Mouse (Mus musculus) thymus, postnatal 25 days (tissue): Measurements from ENCODE around the gene Muc5ac.
A peak's percentile ranks its signal among the peaks of the same experiment; 100 is the strongest.
"Not testable (repeated sequence)": the region's sequence is repeated elsewhere in the genome, so short reads cannot be mapped to it uniquely, and the experiment has no call there.

Source experiments
- DNase-seq: peaks from one replicate; pipeline ENCODE4 v3.0.0; 2022

The Muc5ac gene

GRCm38 (mm10) chr7:141788677-141789452, at the start of gene Muc5ac:
TSS of gene Muc5ac (plus strand) at chr7:141788972.
- DNase-seq: no peak

DNA sequence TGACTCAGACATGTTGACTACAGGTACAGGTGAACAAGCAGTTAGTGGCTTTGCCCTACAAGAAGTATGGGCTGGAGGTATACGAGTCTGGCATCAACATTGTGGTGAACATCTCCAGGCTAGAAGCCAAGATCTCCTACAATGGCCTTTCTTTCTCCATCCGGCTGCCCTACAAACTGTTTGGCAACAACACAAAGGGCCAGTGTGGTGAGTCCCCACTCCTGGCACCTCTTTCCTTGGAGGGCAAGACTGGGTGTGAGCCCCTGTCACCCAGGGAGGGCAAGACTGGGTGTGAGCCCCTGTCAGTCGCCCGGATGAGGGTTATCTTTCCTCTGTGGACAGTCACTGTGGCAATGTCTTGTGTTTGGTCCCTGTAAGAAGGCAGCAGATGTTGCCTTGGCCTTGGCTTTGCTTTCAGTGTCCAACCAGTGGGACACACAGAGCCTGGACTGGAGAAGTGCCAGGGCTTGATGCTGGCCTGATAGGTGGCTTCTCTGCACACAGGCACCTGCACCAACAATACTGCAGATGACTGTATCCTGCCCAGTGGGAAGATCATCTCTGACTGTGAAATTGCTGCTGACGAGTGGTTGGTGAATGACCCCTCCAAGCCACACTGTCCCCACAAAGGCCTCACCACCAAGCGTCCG, 41.2 kb upstream of the Muc5ac start:
- no peak for DNase-seq

- no peak for DNase-seq
Observed at GRCm38 (mm10) chr7:141752513-141752912, 36.3 kb upstream of the Muc5ac start.

DNA sequence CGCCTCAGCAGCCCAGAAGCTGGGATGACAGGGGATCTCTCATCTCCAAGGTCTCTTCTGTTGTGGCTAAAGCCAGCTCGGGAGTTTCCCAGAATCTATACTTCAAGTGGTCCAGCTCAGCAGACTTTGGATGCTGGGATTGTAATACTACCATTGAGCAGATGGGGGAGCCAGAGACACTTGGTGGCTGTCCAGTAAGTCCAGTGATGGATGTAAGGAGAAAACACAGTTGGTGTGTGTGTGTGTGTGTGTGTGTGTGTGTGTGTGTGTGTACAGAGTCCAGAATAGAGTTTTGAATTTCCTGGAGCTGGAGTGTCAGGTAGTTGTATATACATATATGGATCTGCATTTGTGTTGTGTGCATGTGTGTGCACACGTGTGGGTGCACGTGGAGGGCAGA, 32.9 kb upstream of the Muc5ac start:
- peak; percentile 43 for DNase-seq

DNA sequence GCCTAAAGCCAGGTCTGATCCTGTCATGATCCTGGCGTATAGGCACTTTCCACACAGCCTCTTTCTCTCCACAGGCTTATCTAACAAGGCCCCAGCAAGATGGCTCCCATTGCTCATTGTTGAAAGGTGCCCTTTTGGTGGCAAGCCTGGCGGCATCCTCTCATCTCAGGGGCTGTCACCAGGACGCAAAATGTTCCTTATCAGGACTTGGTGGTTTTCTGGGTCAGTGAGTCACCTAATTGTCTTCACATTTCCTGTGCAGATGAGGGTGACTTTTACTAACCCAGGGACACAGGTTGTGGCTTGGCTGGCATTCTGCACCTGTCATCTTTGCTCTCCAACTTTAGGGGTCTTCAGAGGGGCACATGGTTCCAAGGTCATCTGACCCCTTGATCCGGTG, 30.5 kb upstream of the Muc5ac start:
- no peak for DNase-seq

DNA sequence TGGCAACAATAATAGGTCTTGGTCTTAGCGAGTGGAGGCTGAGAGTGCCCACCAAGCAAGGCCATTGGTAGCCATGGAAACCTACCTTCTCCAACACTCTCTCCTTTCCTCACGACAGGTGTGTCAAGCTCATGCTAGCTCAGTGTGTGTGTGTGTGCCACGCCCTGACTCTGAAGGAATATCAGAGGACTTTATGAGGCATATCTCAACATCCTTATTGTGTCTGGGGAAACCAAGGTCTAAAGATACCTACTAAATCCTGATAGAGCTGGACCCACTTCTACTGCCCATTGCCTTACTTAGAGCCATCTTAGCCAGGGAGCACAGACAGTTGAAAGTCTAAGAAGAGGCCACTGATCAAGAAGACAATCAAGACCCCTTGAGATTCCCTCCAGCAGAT, 18.3 kb upstream of the Muc5ac start:
- no peak for DNase-seq

DNA sequence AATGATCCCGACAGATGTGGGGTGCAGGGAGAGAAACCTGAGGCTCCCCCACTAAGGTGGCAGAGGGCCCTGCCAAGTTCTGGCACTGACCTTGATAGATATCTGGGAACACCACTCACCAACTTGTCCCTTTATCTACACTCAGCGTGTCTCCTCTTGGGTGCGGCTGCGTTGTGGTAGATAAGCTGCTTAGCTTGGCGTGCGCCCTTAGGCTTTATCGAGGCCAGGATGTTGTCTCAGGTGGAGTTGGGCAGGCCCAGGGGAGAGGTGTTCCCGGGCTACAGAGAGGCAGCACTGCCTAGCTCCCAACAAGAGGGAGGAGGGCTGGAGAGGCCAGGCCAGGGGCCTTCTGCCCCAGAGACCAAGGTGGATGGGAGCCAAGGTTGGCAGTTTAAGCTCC, 17.8 kb upstream of the Muc5ac start:
- no peak for DNase-seq

GRCm38 (mm10) chr7:141772058-141772557, 16.7 kb upstream of the Muc5ac start:
- no peak for DNase-seq

DNA sequence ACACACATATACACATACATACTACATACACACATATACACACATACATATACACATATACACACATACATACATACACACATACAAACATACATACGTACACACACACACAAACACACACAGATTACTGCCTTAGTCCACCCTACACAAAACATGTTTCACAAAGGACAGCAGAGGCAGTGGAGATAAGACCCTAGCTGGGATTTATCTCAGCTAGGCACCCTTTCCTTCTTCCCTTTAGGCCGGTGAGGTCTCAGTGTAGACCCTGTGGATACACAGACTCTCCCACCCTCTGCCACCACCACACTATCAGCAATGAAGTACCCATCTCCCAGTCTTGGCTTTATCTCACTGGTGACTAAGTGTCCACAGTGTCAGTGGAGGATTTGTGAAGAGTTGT, 13.9 kb upstream of the Muc5ac start:
- no peak for DNase-seq

GRCm38 (mm10) chr7:141776199-141776598, 12.6 kb upstream of the Muc5ac start:
- DNase-seq: no peak

- no peak for DNase-seq
Observed at GRCm38 (mm10) chr7:141794251-141794650, 5.5 kb downstream of the Muc5ac start.

- no peak for DNase-seq
Observed at GRCm38 (mm10) chr7:141803206-141803605, 14.4 kb downstream of the Muc5ac start.

GRCm38 (mm10) chr7:141805384-141805783, 16.6 kb downstream of the Muc5ac start:
- no peak for DNase-seq

DNA sequence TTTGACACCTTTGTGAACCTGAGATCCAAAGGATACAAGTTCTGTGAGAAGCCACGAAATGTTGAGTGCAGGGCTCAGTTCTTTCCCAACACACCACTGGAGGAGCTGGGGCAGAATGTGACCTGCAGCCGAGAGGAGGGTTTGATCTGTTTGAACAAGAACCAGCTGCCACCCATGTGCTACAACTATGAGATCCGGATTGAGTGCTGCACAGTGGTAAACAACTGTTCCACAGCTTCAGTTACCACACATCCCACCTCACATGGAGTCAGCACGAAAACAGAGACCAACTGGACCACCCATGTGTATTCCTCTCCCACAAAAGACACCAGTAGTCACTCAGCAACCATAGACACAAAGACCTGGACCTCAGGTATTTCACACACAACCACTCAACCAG, 19.1 kb downstream of the Muc5ac start:
- not testable (repeated sequence) for DNase-seq

GRCm38 (mm10) chr7:141809933-141810332, 21.2 kb downstream of the Muc5ac start:
- DNase-seq: not testable (repeated sequence)

DNA sequence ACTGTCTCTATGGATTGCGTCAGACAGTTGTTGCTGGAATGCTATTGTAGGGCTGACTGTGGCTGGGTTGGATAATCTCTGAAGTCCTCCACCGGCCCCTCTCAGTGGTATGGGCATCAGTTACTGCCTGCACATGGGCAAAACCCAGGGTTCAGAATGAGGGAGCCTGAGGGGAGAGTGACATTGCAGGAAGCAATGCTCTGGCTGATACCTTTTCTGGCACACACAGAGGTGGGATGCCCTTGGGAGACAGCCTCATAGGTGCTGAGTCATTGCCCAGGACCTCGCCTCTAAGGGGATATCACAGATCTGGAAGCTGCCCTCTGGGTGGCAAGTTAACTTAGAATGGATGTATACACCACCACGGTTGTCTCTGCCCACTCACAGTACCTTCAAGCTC, 24.5 kb downstream of the Muc5ac start:
- no peak for DNase-seq

- no peak for DNase-seq
Observed at GRCm38 (mm10) chr7:141815361-141815760, 26.6 kb downstream of the Muc5ac start.

DNA sequence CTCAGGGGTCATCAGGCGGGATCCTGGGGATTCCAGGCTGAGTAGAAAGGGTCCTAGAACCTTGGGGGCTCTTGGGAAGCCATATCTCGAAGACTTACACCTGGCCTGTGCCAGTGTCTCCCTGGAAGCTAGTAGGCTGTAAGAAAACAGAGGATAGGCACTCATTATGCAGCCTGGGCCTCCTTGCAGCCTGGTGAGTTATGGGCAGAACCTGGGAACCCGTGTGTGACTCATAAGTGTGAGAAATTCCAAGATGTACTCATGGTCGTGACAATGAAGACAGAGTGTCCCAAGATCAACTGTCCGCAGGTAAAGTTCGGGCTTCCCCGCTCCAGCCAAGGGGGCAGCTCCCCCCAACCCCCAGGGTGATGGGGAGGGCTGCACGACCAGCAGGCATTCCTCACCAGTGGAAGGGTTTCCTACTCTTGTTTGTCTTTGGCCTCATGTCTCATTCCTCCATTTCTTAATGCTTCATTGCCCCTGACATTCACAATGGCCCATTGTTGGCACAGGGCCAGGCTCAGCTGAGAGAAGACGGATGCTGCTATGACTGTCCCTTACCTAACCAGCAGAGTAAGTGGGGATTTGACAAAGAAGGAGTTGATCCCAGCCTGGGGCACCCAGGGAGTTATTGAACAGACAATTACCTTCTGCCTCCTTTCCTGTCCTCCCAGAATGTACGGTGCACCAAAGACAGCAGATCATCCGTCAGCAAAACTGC, 28.7 kb downstream of the Muc5ac start:
- no peak for DNase-seq

GRCm38 (mm10) chr7:141818267-141818666, 29.5 kb downstream of the Muc5ac start:
- no peak for DNase-seq

- DNase-seq: no peak
Observed at GRCm38 (mm10) chr7:141822582-141823261, 34.0 kb downstream of the Muc5ac start.

GRCm38 (mm10) chr7:141823699-141824098, 34.9 kb downstream of the Muc5ac start:
- DNase-seq: no peak

DNA sequence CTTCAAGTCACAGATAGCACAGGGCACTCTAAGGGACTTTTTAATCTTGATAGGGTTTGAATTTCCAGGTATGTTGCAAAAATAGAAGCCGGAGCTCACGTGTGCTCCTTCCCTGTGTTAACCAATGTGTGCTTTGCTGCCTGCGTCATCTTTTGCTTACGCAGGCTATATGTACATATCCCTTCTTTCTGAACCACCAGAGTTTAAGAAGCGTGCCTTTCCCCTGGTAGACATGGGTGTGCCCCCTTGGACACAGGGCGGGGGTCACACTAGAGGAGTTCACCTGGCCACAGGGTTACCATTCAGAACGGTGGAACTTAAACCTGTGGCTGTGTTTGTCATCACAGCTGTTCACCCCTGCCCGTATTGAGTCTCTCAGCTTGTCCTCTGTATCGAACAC, 35.6 kb downstream of the Muc5ac start:
- DNase-seq: no peak

DNA sequence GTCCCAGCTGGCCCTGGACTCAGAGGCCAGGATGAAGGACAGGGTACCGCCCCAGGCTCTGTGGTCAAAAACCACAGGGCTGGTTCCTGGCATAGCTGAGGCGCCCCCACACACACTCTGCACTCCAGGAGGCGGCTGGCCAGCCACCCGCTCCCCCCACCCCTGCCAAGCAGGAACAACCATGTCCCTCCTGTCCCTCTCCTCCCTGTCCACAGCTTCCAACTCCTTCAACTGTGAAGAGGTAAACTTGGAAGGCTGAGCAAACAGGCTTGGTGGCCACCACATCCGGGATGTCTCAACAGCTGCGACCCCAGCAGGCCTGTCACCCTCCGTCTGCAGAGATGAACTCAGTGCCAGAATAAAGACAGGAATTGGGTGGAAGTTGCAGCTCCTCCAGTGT, 47.2 kb downstream of the Muc5ac start:
- DNase-seq: peak; percentile 40
